Mouse (Mus musculus): ENCODE measurements around the gene Rps15. TPM values are rescaled to one million over a fixed set of nuclear protein-coding genes. Genes with fewer than 3 reads are reported as not detected.
A peak's percentile ranks its signal among the peaks of the same experiment; 100 is the strongest.
"Not testable (repeated sequence)": the region's sequence is repeated elsewhere in the genome, so short reads cannot be mapped to it uniquely, and the experiment has no call there.

Gene Rps15
- total RNA-seq (2022) = 100 to 1,000 TPM; 763 to 919 (median 846) TPM

GRCm38 (mm10) chr10:80292251-80293146, at the start of gene Rps15:
Gene Rps15 (plus strand): TSS chr10:80292453.
- peak; percentile 91 for DNase-seq (ENCODE audit: low spot score)

GRCm38 (mm10) chr10:80242607-80243006, 49.6 kb upstream of the Rps15 start:
- DNase-seq (ENCODE audit: low spot score) = no peak

- DNase-seq (ENCODE audit: low spot score) = no peak
Measured at GRCm38 (mm10) chr10:80244791-80245399, 47.4 kb upstream of the Rps15 start.

GRCm38 (mm10) chr10:80245600-80245999, 46.7 kb upstream of the Rps15 start:
- peak; percentile 84 for DNase-seq (ENCODE audit: low spot score)

- DNase-seq (ENCODE audit: low spot score) = no peak
Measured at GRCm38 (mm10) chr10:80247849-80248248, 44.4 kb upstream of the Rps15 start.

- not testable (repeated sequence) for DNase-seq (ENCODE audit: low spot score)
Measured at GRCm38 (mm10) chr10:80248437-80248836, 43.8 kb upstream of the Rps15 start.

GRCm38 (mm10) chr10:80248971-80249640, 43.1 kb upstream of the Rps15 start, which contains the start of gene Ndufs7:
Gene Ndufs7 (plus strand): TSS chr10:80249121.
- DNase-seq (ENCODE audit: low spot score) = peak; percentile 99

GRCm38 (mm10) chr10:80250059-80250458, 42.2 kb upstream of the Rps15 start:
- DNase-seq (ENCODE audit: low spot score) = no peak

GRCm38 (mm10) chr10:80250573-80250972, 41.7 kb upstream of the Rps15 start:
- DNase-seq (ENCODE audit: low spot score) = no peak

GRCm38 (mm10) chr10:80252011-80252410, 40.2 kb upstream of the Rps15 start:
- no peak for DNase-seq (ENCODE audit: low spot score)

GRCm38 (mm10) chr10:80252493-80253274, 39.6 kb upstream of the Rps15 start:
- DNase-seq (ENCODE audit: low spot score) = peak; percentile 42

- DNase-seq (ENCODE audit: low spot score) = no peak
Measured at GRCm38 (mm10) chr10:80253551-80253950, 38.7 kb upstream of the Rps15 start.

GRCm38 (mm10) chr10:80254331-80255297, 37.6 kb upstream of the Rps15 start:
- no peak for DNase-seq (ENCODE audit: low spot score)

GRCm38 (mm10) chr10:80255881-80256535, 36.2 kb upstream of the Rps15 start:
- no peak for DNase-seq (ENCODE audit: low spot score)

GRCm38 (mm10) chr10:80257936-80258335, 34.3 kb upstream of the Rps15 start:
- DNase-seq (ENCODE audit: low spot score) = no peak

GRCm38 (mm10) chr10:80258752-80259462, 33.3 kb upstream of the Rps15 start:
- no peak for DNase-seq (ENCODE audit: low spot score)

GRCm38 (mm10) chr10:80259463-80259805, 32.8 kb upstream of the Rps15 start:
- DNase-seq (ENCODE audit: low spot score) = no peak

GRCm38 (mm10) chr10:80259861-80260641, 32.2 kb upstream of the Rps15 start:
- DNase-seq (ENCODE audit: low spot score) = peak; percentile 55

Measured in heart, adult 8-10 months (tissue).